Mouse (Mus musculus) ES-E14 (cell line): ENCODE results near the gene Pcdh19.

Experiments used
- MAFK ChIP-seq: IDR thresholded peaks from 2 replicates; pipeline ENCODE4 v1.6.1; 2014; ENCODE audit warnings: mild to moderate bottlenecking, low read depth, low read length, inconsistent platforms; ENCODE audit not compliant: insufficient read depth
- ZC3H11A ChIP-seq: IDR thresholded peaks from 2 replicates; pipeline ENCODE4 v1.6.1; 2012; ENCODE audit warnings: low read depth, mild to moderate bottlenecking, inconsistent platforms, low read length, borderline replicate concordance

DNA sequence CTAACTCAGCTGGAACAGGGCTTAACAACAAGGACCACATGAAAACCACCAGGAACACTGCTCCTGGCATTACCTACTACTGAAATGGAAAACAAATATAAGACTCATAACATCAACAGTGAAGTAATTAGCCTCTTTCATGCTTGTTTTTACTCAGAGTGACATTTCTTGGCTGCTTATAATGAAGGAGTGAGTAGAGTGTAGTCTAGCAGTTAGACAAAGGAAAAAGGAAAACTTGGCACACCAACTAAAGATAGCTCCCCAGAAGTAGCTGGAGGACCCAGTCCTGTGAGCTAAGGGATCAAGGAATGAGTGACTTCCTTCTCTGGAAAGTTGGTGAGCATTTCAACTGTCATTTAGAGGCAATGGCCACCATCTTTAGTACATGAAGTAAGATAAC is 49.3 kb downstream of the Pcdh19 start:
- TF ChIP-seq MAFK (no peak), ZC3H11A (no peak)
